ENCODE assay signal across 8 mouse cellular contexts in genomic region chr1:79762282-79763250, GRCm38 (mm10). TPM values are rescaled to one million over a fixed set of nuclear protein-coding genes. Genes with fewer than 3 reads are reported as not detected.
DNase-seq lines count a peak whose midpoint lies in the region; ATAC-seq lines count a peak whose summit lies in the region.

No protein-coding gene starts in this region.

- no peaks in the 10 kb centered on the region for H3K9me3 ChIP-seq in limb, embryonic 12.5 days
- H3K9me3 ChIP-seq in neural tube, embryonic 12.5 days = no peaks in the 10 kb centered on the region

- H3K4me1 ChIP-seq in limb, embryonic 12.5 days (replicated peaks) = peaks cover 24% of the 10 kb centered on the region
- H3K4me1 ChIP-seq in neural tube, embryonic 12.5 days = peaks cover 24% of the 10 kb centered on the region

- no peak overlapping the region for H3K27ac ChIP-seq in limb, embryonic 12.5 days
- no peak overlapping the region for H3K27ac ChIP-seq in neural tube, embryonic 12.5 days

- H3K4me2 ChIP-seq in limb, embryonic 12.5 days = peak overlapping the region; percentile 83
- H3K4me2 ChIP-seq in neural tube, embryonic 12.5 days (replicated peaks) = peak overlapping the region; percentile 84

- no peak overlapping the region; the same call in 1 of the 2 replicates for H3K9ac ChIP-seq in limb, embryonic 12.5 days (replicated peaks)
- no peak overlapping the region for H3K9ac ChIP-seq in neural tube, embryonic 12.5 days

- no peaks in the 10 kb centered on the region for H3K36me3 ChIP-seq in limb, embryonic 12.5 days
- H3K36me3 ChIP-seq in neural tube, embryonic 12.5 days = no peaks in the 10 kb centered on the region

- H3K27me3 ChIP-seq in limb, embryonic 12.5 days = no peaks in the 10 kb centered on the region
- H3K27me3 ChIP-seq in neural tube, embryonic 12.5 days (replicated peaks) = no peaks in the 10 kb centered on the region

- no peak for DNase-seq in frontal cortex, postnatal 14 days (ENCODE audit: low spot score in 2 of 2)
- DNase-seq in A20 (ENCODE audit: low read depth, low spot score) = peak; percentile 77
- no peak for DNase-seq in embryo, embryonic 11 days

- peak; percentile 16; the same call in 1 of the 2 replicates for ATAC-seq in frontal cortex, adult (ENCODE audit: low TSS enrichment)
- ATAC-seq in erythroblast, adult 5-6 weeks (replicated peaks; ENCODE audit: low FRiP score, poor library complexity, severe bottlenecking) = peak; percentile 65
- ATAC-seq in limb, embryonic 12.5 days (ENCODE audit: insufficient number of reproducible peaks, insufficient read depth, low FRiP score, low TSS enrichment, low read depth) = no peak
- ATAC-seq in neural tube, embryonic 12.5 days (ENCODE audit: low FRiP score, low read depth) = no peak
- no peak for ATAC-seq in activated CD4-positive, CD25-positive, alpha-beta regulatory T cell, adult 4 months

- 62% methylated on average over 16 of the region's 16 CpGs for WGBS in limb, embryonic 12.5 days
- WGBS in neural tube, embryonic 12.5 days = 69% methylated on average over 16 of the region's 16 CpGs

- H3K4me3 ChIP-seq in limb, embryonic 12.5 days (replicated peaks) = peak overlapping the region; percentile 77
- H3K4me3 ChIP-seq in neural tube, embryonic 12.5 days = peak overlapping the region; percentile 82; the same call in 1 of the 2 replicates

RNA-seq across cellular contexts. Expression of gene Mrpl44, which starts 13.3 kb away (rescaled TPM):
- total RNA-seq in erythroblast, adult 5-6 weeks (2015; ENCODE audit: low replicate concordance) = 2.9 and 12.1 TPM in 2 replicates
- total RNA-seq in erythroblast, adult 5-6 weeks (2017; ENCODE audit: low replicate concordance) = 4.6 and 13.5 TPM in 2 replicates
- polyA plus RNA-seq in limb, embryonic 12.5 days (2016; fragmentation: Nextera tagmentation; extraction: Ambion mirVana) = 43.6 and 46.3 TPM in 2 replicates
- 49.5 and 52.3 TPM in 2 replicates for polyA plus RNA-seq in neural tube, embryonic 12.5 days (2016; fragmentation: Nextera tagmentation; extraction: Ambion mirVana)
- 10 to 100 TPM; 58.8 to 63.5 TPM for polyA plus RNA-seq in activated CD4-positive, CD25-positive, alpha-beta regulatory T cell, adult 4 months (2017; shearing (Covaris generic))

RNA-seq across cellular contexts. Expression of gene Wdfy1, which starts 13.4 kb away (rescaled TPM):
- total RNA-seq in erythroblast, adult 5-6 weeks (2015; ENCODE audit: low replicate concordance) = 6.7 and 14.4 TPM in 2 replicates
- total RNA-seq in erythroblast, adult 5-6 weeks (2017; ENCODE audit: low replicate concordance) = 8.2 and 10.3 TPM in 2 replicates
- 28.8 and 33.1 TPM in 2 replicates for polyA plus RNA-seq in limb, embryonic 12.5 days (2016; fragmentation: Nextera tagmentation; extraction: Ambion mirVana)
- polyA plus RNA-seq in neural tube, embryonic 12.5 days (2016; fragmentation: Nextera tagmentation; extraction: Ambion mirVana) = 62.9 and 69.9 TPM in 2 replicates
- 10 to 100 TPM; 18.6 to 34.1 TPM for polyA plus RNA-seq in activated CD4-positive, CD25-positive, alpha-beta regulatory T cell, adult 4 months (2017; shearing (Covaris generic))

Comparison
In these comparisons a context has a peak if more than half of its experiments do, and no peak if none do; other contexts are left out.
1. ATAC-seq: peak in frontal cortex, adult (single experiment) and erythroblast, adult 5-6 weeks (single experiment); none in limb, embryonic 12.5 days (single experiment), neural tube, embryonic 12.5 days (single experiment) and activated CD4-positive, CD25-positive, alpha-beta regulatory T cell, adult 4 months (single experiment).